Mouse (Mus musculus): ENCODE data around the gene Bok.

Gene Bok

GRCm38 (mm10) chr1:93740671-93741070 is 55.2 kb downstream of the Bok start:
- DNase-seq (ENCODE audit: inconsistent age in 2 of 2, low spot score in 1 of 2): peak in 1 of 2 experiments; percentile 37

- no peak for DNase-seq (ENCODE audit: inconsistent age in 2 of 2, low spot score in 1 of 2)
Observed at GRCm38 (mm10) chr1:93741987-93742386, 56.5 kb downstream of the Bok start.

GRCm38 (mm10) chr1:93742910-93743309 is 57.5 kb downstream of the Bok start:
- peak in 1 of 2 experiments; percentile 35 for DNase-seq (ENCODE audit: inconsistent age in 2 of 2, low spot score in 1 of 2)

Measured in adrenal gland, adult (tissue).